Mouse (Mus musculus) heart, embryonic 16.5 days (tissue): ENCODE measurements around the gene Faf2. TPM values are rescaled to one million over a fixed set of nuclear protein-coding genes. Genes with fewer than 3 reads are reported as not detected.

Experiments
- ATAC-seq: fragments of 200-750 bp; cut with Nextera tagmentation; replicated peaks from 2 replicates; pipeline ENCODE4 v1.8.0; 2017; ENCODE audit warnings: moderate number of reproducible peaks; ENCODE audit not compliant: insufficient read depth, low FRiP score; ENCODE audit errors: extremely low read depth
- H3K27ac ChIP-seq: fragments of 300-500 bp; sonication (generic); 2 replicates; pipeline ENCODE4 v1.5.1; 2014; ENCODE audit warnings: mild to moderate bottlenecking, low read length, control low read depth, moderate library complexity
- H3K27me3 ChIP-seq: fragments of 300-500 bp; sonication (generic); 2 replicates; pipeline ENCODE4 v1.6.1; 2014; ENCODE audit warnings: low read length, mixed read lengths; ENCODE audit not compliant: control insufficient read depth, insufficient read depth
- H3K36me3 ChIP-seq: fragments of 300-500 bp; sonication (generic); 2 replicates; pipeline ENCODE4 v1.6.1; 2014; ENCODE audit not compliant: control insufficient read depth, insufficient read depth
- H3K4me1 ChIP-seq: fragments of 300-500 bp; sonication (generic); 2 replicates; pipeline ENCODE4 v1.6.1; 2014; ENCODE audit warnings: low read length, mixed read lengths; ENCODE audit not compliant: control insufficient read depth, insufficient read depth
- H3K4me2 ChIP-seq: fragments of 300-500 bp; sonication (generic); 2 replicates; pipeline ENCODE4 v1.6.1; 2014; ENCODE audit warnings: low read depth, mild to moderate bottlenecking, control low read depth, low read length
- H3K4me3 ChIP-seq: fragments of 300-500 bp; sonication (generic); 2 replicates; pipeline ENCODE4 v1.5.1; 2014; ENCODE audit warnings: mild to moderate bottlenecking, control low read depth, low read length
- H3K9ac ChIP-seq: fragments of 300-500 bp; sonication (generic); 2 replicates; pipeline ENCODE4 v1.6.1; 2014; ENCODE audit warnings: low read length, control low read depth
- H3K9me3 ChIP-seq: fragments of 300-500 bp; sonication (generic); replicated peaks from 2 replicates; pipeline ENCODE4 v1.6.1; 2016; ENCODE audit warnings: low read length; ENCODE audit not compliant: control insufficient read depth
- WGBS: fragments of 180-500 bp; shearing (Covaris S2); extraction: QIAGEN DNeasy Blood & Tissue Kit; methylation state at CpG from one replicate; pipeline ENCODE4 v1.1.7; 2014; 5-methylcytosine and 5-hydroxymethylcytosine counted together
- microRNA-seq: library from miRNA; unstranded; fragments of <30 nt; microRNA quantifications from one replicate; pipeline ENCODE4, GENCODE M21; 2017
- polyA plus RNA-seq: library from polyadenylated mRNA; unstranded; fragments of >200 nt; fragmentation: Nextera tagmentation; extraction: Ambion mirVana; gene quantifications from 2 replicates; pipeline ENCODE4 v1.2.1, GENCODE M21; 2015

Gene Faf2
- polyA plus RNA-seq, 1 experiment from 2014 or later: 42.7 TPM

DNA sequence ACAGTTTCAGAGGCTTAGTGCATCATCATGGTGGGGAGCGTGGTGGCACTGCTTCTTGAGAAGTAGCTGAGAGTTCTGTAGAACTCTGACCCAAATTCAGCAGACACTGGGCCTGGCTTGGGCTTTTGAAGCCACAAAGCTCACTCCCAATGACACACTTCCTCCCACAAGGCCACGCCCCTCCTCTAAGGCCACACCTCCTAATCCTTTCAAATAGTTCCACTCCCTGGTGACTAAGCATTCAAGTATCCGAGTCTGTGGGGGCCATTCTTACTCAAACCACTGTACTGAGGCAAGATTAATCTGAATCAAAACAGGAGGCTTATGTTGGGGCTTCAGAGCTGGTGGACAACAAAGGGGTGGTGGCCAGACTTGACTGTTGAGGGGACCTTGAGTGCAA is 89.3 kb downstream of the Faf2 start:
- no peaks in the 10 kb centered on the region for H3K36me3 ChIP-seq
- no peaks in the 10 kb centered on the region for H3K4me1 ChIP-seq
- H3K9me3 ChIP-seq: no peaks in the 10 kb centered on the region
- no peaks in the 10 kb centered on the region; the same call in 1 of the 2 replicates for H3K27me3 ChIP-seq
- no peak overlapping the region for H3K27ac ChIP-seq
- no peak for ATAC-seq
- H3K9ac ChIP-seq: no peak overlapping the region
- no peak overlapping the region for H3K4me3 ChIP-seq
- WGBS: 65% methylated on average over 3 of the region's 3 CpGs
- H3K4me2 ChIP-seq: no peak overlapping the region

Small RNAs within 50 kb of the gene (microRNA-seq; reads per million reads assigned to microRNA genes)
- not detected for gene Gm24195

Other genes starting within 250 kb of the Faf2 start
- gene Thoc3, start 152.9 kb upstream of the Faf2 start, polyA plus RNA-seq: 71.0 and 85.4 TPM in 2 replicates
- gene Simc1, start 118.0 kb upstream of the Faf2 start, polyA plus RNA-seq: 4.4 and 5.1 TPM in 2 replicates
- gene 4833439L19Rik, start 56.3 kb upstream of the Faf2 start, polyA plus RNA-seq: 136 and 137 TPM in 2 replicates
- 15.9 and 19.4 TPM in 2 replicates for gene Arl10, start 46.8 kb upstream of the Faf2 start, polyA plus RNA-seq
- 55.0 and 56.7 TPM in 2 replicates for gene Nop16, start 31.7 kb upstream of the Faf2 start, polyA plus RNA-seq
- gene Higd2a, start 31.6 kb upstream of the Faf2 start, polyA plus RNA-seq: 272 and 295 TPM in 2 replicates
- gene Cltb, start 10.4 kb upstream of the Faf2 start, polyA plus RNA-seq: 54.8 and 58.9 TPM in 2 replicates
- gene Rnf44, start 72.1 kb downstream of the Faf2 start, polyA plus RNA-seq: 42.7 and 46.5 TPM in 2 replicates
- gene Cdhr2, start 79.7 kb downstream of the Faf2 start, polyA plus RNA-seq: 0.04 and 0.89 TPM in 2 replicates
- 0.04 TPM in 1 of 2 replicates, not detected in the other for gene Gprin1, start 128.1 kb downstream of the Faf2 start, polyA plus RNA-seq
- gene Sncb, start 144.8 kb downstream of the Faf2 start, polyA plus RNA-seq: not detected in 2 replicates
- gene Eif4e1b, start 162.2 kb downstream of the Faf2 start, polyA plus RNA-seq: not detected in 2 replicates
- 5.2 and 5.7 TPM in 2 replicates for gene Tspan17, start 167.6 kb downstream of the Faf2 start, polyA plus RNA-seq